Mouse (Mus musculus): ENCODE measurements around the gene Hoxc10. TPM values are rescaled to one million over a fixed set of nuclear protein-coding genes. Genes with fewer than 3 reads are reported as not detected.

The Hoxc10 gene
- polyA plus RNA-seq, 1 experiment from 2014 or later = 0.10 TPM

- no peak for ATAC-seq (replicated peaks; ENCODE audit: insufficient number of reproducible peaks, low FRiP score, low TSS enrichment)
- Histone ChIP-seq H3K4me2 (no peak overlapping the region), H3K9me3 (replicated peaks; ENCODE audit: control insufficient read depth, low read length) (no peaks in the 10 kb centered on the region), H3K27ac (ENCODE audit: low read depth, low read length) (no peak overlapping the region), H3K27me3 (ENCODE audit: control insufficient read depth, insufficient read depth, low read length) (peaks cover 96% of the 10 kb centered on the region), H3K4me1 (ENCODE audit: control insufficient read depth, insufficient read depth, low read length) (peaks cover 3% of the 10 kb centered on the region; the same call in 1 of the 2 replicates), H3K9ac (ENCODE audit: low read depth, low read length) (no peak overlapping the region), H3K4me3 (ENCODE audit: low read depth, low read length) (no peak overlapping the region), H3K36me3 (ENCODE audit: control insufficient read depth, insufficient read depth, low read length) (no peaks in the 10 kb centered on the region)
- WGBS (ENCODE audit: insufficient replicate concordance) = 6% methylated on average over 6 of the region's 6 CpGs
Measured at GRCm38 (mm10) chr15:102953561-102953960, 13.0 kb upstream of the Hoxc10 start.

DNA sequence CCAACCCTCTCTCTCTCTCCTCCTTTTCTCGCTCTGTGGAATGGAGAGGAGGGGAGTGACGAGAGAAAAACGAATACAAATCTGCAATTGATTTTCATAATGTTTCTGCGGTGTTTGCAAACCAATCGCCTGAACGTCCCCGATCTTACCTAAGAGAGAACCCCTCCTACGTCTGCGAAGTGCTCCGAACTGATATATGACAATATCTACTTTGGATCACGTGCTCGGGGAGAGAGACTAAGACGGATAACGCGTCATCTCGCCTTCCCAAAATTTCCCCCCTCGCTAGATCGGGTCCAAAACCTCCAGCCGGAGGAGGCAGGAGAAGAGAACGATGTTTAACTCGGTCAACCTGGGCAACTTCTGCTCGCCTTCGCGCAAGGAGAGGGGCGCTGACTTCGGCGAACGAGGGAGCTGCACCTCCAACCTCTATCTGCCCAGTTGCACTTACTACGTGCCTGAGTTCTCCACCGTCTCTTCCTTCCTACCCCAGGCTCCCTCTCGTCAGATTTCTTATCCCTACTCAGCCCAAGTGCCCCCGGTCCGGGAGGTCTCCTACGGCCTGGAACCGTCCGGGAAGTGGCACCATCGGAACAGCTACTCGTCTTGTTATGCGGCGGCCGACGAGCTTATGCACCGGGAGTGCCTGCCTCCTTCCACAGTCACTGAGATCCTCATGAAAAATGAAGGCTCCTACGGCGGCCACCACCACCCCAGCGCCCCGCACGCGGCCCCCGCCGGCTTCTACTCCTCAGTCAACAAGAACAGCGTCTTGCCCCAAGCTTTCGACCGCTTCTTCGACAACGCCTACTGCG lies 12.2 kb upstream of the Hoxc10 start, which contains the start of gene Hoxc11:
TSS of gene Hoxc11 (plus strand) at position 236 of the 815 bp plus-strand sequence.
- H3K4me2 ChIP-seq = no peak within 1 kb of the TSS
- no peaks in the 10 kb centered on the region for H3K9me3 ChIP-seq (replicated peaks; ENCODE audit: control insufficient read depth, low read length)
- no peak for ATAC-seq (replicated peaks; ENCODE audit: insufficient number of reproducible peaks, low FRiP score, low TSS enrichment)
- peaks cover 94% of the 10 kb centered on the region for H3K27me3 ChIP-seq (ENCODE audit: control insufficient read depth, insufficient read depth, low read length)
- WGBS (ENCODE audit: insufficient replicate concordance) = 1% methylated on average over 56 of the region's 57 CpGs
- H3K4me1 ChIP-seq (ENCODE audit: control insufficient read depth, insufficient read depth, low read length) = peaks cover 3% of the 10 kb centered on the region; the same call in 1 of the 2 replicates
- H3K27ac ChIP-seq (ENCODE audit: low read depth, low read length) = no peak within 1 kb of the TSS
- no peaks in the 10 kb centered on the region for H3K36me3 ChIP-seq (ENCODE audit: control insufficient read depth, insufficient read depth, low read length)
- H3K4me3 ChIP-seq (ENCODE audit: low read depth, low read length) = no peak within 1 kb of the TSS
- H3K9ac ChIP-seq (ENCODE audit: low read depth, low read length) = no peak within 1 kb of the TSS

DNA sequence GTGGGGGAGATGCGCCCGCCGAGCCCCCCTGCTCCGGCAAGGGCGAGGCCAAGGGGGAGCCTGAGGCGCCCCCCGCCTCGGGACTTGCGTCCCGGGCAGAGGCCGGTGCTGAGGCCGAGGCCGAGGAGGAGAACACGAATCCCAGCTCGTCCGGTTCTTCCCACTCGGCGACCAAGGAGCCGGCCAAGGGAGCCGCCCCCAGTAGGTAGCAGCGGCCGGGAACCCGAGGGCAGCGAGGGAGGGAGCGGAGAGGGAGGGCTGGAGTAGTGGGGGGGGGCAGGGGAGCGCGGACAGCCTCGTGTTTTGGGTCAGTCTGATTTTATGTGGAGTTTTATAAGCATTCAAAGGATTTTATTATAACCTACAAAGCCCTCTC lies 11.6 kb upstream of the Hoxc10 start:
- H3K27me3 ChIP-seq (ENCODE audit: control insufficient read depth, insufficient read depth, low read length) = peaks cover 94% of the 10 kb centered on the region
- no peak overlapping the region for H3K27ac ChIP-seq (ENCODE audit: low read depth, low read length)
- no peak for ATAC-seq (replicated peaks; ENCODE audit: insufficient number of reproducible peaks, low FRiP score, low TSS enrichment)
- WGBS (ENCODE audit: insufficient replicate concordance) = 0% methylated on average over 26 of the region's 28 CpGs
- H3K36me3 ChIP-seq (ENCODE audit: control insufficient read depth, insufficient read depth, low read length) = no peaks in the 10 kb centered on the region
- H3K4me1 ChIP-seq (ENCODE audit: control insufficient read depth, insufficient read depth, low read length) = peaks cover 3% of the 10 kb centered on the region; the same call in 1 of the 2 replicates
- no peak overlapping the region for H3K4me3 ChIP-seq (ENCODE audit: low read depth, low read length)
- no peak overlapping the region for H3K4me2 ChIP-seq
- H3K9me3 ChIP-seq (replicated peaks; ENCODE audit: control insufficient read depth, low read length) = no peaks in the 10 kb centered on the region
- H3K9ac ChIP-seq (ENCODE audit: low read depth, low read length) = no peak overlapping the region

DNA sequence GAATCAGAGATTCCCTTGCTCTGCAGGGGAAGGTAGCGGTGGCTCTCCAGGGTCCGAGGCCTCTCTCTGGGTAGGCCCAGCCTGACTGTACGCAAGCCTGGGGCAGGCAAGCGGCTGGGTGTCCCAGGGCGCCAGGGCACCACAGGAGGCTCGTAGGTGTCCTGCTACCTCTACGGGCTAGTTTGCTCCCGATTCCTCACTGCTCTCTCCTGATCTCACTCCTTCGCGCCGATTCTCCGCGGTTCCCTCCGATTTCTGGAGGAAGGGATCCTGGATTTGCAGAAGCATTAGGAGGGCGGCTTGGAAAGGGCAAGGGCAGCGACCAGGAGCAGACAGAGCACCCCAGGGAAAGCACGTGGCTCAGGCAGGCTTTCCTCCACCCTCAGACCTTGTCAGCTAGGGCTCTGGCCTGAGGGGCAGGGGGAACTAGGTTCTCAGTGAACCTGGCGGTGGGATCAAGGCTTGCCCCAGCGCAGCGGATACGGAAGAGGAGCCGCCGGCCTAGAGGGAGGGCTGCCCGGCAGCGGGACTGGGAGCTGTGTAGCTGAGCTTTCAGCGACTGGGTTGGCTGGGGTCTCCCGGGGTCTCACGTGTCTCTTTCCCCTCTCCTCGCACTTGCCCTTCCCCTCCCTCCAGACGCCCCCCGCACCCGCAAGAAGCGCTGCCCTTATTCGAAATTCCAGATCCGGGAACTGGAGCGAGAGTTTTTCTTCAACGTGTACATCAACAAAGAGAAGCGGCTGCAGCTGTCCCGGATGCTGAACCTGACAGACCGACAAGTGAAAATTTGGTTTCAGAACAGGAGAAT lies 10.6 kb upstream of the Hoxc10 start:
- no peak overlapping the region for H3K9ac ChIP-seq (ENCODE audit: low read depth, low read length)
- no peak for ATAC-seq (replicated peaks; ENCODE audit: insufficient number of reproducible peaks, low FRiP score, low TSS enrichment)
- H3K36me3 ChIP-seq (ENCODE audit: control insufficient read depth, insufficient read depth, low read length) = no peaks in the 10 kb centered on the region
- H3K27me3 ChIP-seq (ENCODE audit: control insufficient read depth, insufficient read depth, low read length) = peaks cover 94% of the 10 kb centered on the region
- under 1% methylated on average over 36 of the region's 40 CpGs for WGBS (ENCODE audit: insufficient replicate concordance)
- no peak overlapping the region; the same call in 1 of the 2 replicates for H3K4me2 ChIP-seq
- peaks cover 3% of the 10 kb centered on the region; the same call in 1 of the 2 replicates for H3K4me1 ChIP-seq (ENCODE audit: control insufficient read depth, insufficient read depth, low read length)
- no peaks in the 10 kb centered on the region for H3K9me3 ChIP-seq (replicated peaks; ENCODE audit: control insufficient read depth, low read length)
- H3K4me3 ChIP-seq (ENCODE audit: low read depth, low read length) = no peak overlapping the region
- H3K27ac ChIP-seq (ENCODE audit: low read depth, low read length) = no peak overlapping the region

DNA sequence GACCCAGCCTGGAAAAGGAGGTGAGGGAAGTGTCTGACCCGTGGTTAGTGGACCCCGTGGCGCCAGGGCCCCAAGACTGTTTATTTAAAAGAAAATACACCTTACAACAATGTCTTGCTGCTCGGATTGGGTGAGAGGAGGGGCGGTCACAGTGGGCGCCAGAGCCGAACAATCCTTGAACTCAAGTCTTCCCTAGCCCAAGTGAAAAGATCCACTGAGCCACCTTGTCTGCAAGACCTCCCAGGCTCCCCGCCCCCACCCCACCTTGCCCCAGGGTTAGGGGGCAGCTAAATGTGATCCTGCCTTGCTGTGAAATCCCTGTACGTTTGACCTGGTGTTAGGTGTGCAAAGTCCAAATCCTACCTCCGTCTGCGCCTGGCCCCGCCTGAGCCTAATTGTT lies 9.7 kb upstream of the Hoxc10 start:
- no peak for ATAC-seq (replicated peaks; ENCODE audit: insufficient number of reproducible peaks, low FRiP score, low TSS enrichment)
- Histone ChIP-seq H3K9ac (ENCODE audit: low read depth, low read length) (no peak overlapping the region), H3K4me1 (ENCODE audit: control insufficient read depth, insufficient read depth, low read length) (peaks cover 3% of the 10 kb centered on the region; the same call in 1 of the 2 replicates), H3K4me2 (no peak overlapping the region), H3K27me3 (ENCODE audit: control insufficient read depth, insufficient read depth, low read length) (peaks cover 95% of the 10 kb centered on the region), H3K4me3 (ENCODE audit: low read depth, low read length) (no peak overlapping the region), H3K27ac (ENCODE audit: low read depth, low read length) (no peak overlapping the region), H3K9me3 (replicated peaks; ENCODE audit: control insufficient read depth, low read length) (no peaks in the 10 kb centered on the region), H3K36me3 (ENCODE audit: control insufficient read depth, insufficient read depth, low read length) (no peaks in the 10 kb centered on the region)
- 0% methylated on average over 12 of the region's 12 CpGs for whole genome bisulfite sequencing (ENCODE audit: insufficient replicate concordance)

DNA sequence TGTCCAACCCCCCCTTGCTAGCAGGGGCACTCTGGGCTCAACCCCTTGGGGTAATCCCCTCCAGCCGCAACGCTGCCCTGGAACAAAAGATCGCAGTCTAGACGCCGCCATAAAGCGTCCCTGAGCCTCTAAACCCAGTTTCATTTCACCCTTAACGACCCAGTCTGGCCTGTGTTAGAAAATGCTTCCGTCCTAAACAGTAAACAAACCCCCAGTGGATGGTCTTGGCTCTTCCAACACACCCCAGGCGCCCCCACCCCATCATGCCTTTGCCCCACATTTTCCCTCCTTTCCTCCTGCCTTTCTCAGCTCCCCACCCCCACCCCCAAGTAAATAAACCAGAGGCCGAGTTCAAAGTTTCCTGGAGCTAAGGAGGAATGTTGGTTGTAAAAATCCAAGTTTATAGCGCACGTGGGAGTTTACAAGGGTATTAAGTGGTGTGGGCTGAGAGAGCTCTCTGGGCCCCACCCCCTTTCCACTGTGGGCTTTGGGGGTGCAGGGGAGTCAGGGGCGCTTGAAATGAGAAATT lies 6.9 kb upstream of the Hoxc10 start:
- no peaks in the 10 kb centered on the region for H3K9me3 ChIP-seq (replicated peaks; ENCODE audit: control insufficient read depth, low read length)
- no peaks in the 10 kb centered on the region for H3K36me3 ChIP-seq (ENCODE audit: control insufficient read depth, insufficient read depth, low read length)
- 3% methylated on average over 13 of the region's 13 CpGs for WGBS (ENCODE audit: insufficient replicate concordance)
- peaks cover 94% of the 10 kb centered on the region for H3K27me3 ChIP-seq (ENCODE audit: control insufficient read depth, insufficient read depth, low read length)
- no peak overlapping the region for H3K4me3 ChIP-seq (ENCODE audit: low read depth, low read length)
- peaks cover 3% of the 10 kb centered on the region; the same call in 1 of the 2 replicates for H3K4me1 ChIP-seq (ENCODE audit: control insufficient read depth, insufficient read depth, low read length)
- no peak overlapping the region for H3K9ac ChIP-seq (ENCODE audit: low read depth, low read length)
- no peak overlapping the region for H3K4me2 ChIP-seq
- no peak overlapping the region for H3K27ac ChIP-seq (ENCODE audit: low read depth, low read length)
- ATAC-seq (replicated peaks; ENCODE audit: insufficient number of reproducible peaks, low FRiP score, low TSS enrichment) = no peak

DNA sequence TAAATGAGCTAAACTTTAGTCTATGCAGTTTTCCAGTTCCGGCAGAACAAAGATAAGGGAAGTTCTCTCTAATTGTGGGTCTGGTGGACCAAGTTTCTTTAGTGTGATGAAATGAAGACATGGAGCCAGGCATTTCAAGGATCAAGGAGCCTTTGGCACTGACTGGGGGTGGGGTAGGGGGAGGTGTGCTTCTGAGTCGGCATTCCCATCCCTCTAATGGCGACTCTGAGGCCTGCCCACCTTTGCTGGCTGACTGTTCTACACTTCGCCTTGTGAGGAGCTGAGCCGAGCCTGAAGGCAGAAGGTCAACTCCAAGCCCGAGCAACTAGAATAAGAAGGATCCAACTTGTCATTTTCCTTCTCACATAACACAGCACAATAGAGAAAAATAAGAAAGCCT lies 4.9 kb upstream of the Hoxc10 start:
- Histone ChIP-seq H3K9ac (ENCODE audit: low read depth, low read length) (no peak overlapping the region), H3K4me2 (no peak overlapping the region), H3K27me3 (ENCODE audit: control insufficient read depth, insufficient read depth, low read length) (peaks cover 94% of the 10 kb centered on the region), H3K4me1 (ENCODE audit: control insufficient read depth, insufficient read depth, low read length) (0 out of 2 replicates have a peak, but pooled peaks cover under 1% of the 10 kb centered on the region), H3K36me3 (ENCODE audit: control insufficient read depth, insufficient read depth, low read length) (no peaks in the 10 kb centered on the region), H3K9me3 (replicated peaks; ENCODE audit: control insufficient read depth, low read length) (no peaks in the 10 kb centered on the region), H3K4me3 (ENCODE audit: low read depth, low read length) (no peak overlapping the region), H3K27ac (ENCODE audit: low read depth, low read length) (no peak overlapping the region)
- ATAC-seq (replicated peaks; ENCODE audit: insufficient number of reproducible peaks, low FRiP score, low TSS enrichment) = no peak
- WGBS (ENCODE audit: insufficient replicate concordance) = 2% methylated on average over 6 of the region's 6 CpGs

- H3K4me1 ChIP-seq (ENCODE audit: control insufficient read depth, insufficient read depth, low read length) = 0 out of 2 replicates have a peak, but pooled peaks cover 2% of the 10 kb centered on the region
- no peak overlapping the region for H3K27ac ChIP-seq (ENCODE audit: low read depth, low read length)
- no peak overlapping the region for H3K4me3 ChIP-seq (ENCODE audit: low read depth, low read length)
- H3K27me3 ChIP-seq (ENCODE audit: control insufficient read depth, insufficient read depth, low read length) = peaks cover 94% of the 10 kb centered on the region
- H3K4me2 ChIP-seq = no peak overlapping the region
- no peak overlapping the region for H3K9ac ChIP-seq (ENCODE audit: low read depth, low read length)
- H3K36me3 ChIP-seq (ENCODE audit: control insufficient read depth, insufficient read depth, low read length) = no peaks in the 10 kb centered on the region
- no peaks in the 10 kb centered on the region for H3K9me3 ChIP-seq (replicated peaks; ENCODE audit: control insufficient read depth, low read length)
- WGBS (ENCODE audit: insufficient replicate concordance) = 1% methylated on average over 13 of the region's 13 CpGs
- ATAC-seq (replicated peaks; ENCODE audit: insufficient number of reproducible peaks, low FRiP score, low TSS enrichment) = no peak
Measured at GRCm38 (mm10) chr15:102962492-102962891, 4.1 kb upstream of the Hoxc10 start.

Data from heart, embryonic 11.5 days (tissue).